Mouse (Mus musculus): Measurements from ENCODE around the gene Dock1. TPM values are rescaled to one million over a fixed set of nuclear protein-coding genes. Genes with fewer than 3 reads are reported as not detected.

Gene Dock1
- 24.3 and 37.4 TPM in 2 replicates for total RNA-seq (2012; rRNA removed)

DNA sequence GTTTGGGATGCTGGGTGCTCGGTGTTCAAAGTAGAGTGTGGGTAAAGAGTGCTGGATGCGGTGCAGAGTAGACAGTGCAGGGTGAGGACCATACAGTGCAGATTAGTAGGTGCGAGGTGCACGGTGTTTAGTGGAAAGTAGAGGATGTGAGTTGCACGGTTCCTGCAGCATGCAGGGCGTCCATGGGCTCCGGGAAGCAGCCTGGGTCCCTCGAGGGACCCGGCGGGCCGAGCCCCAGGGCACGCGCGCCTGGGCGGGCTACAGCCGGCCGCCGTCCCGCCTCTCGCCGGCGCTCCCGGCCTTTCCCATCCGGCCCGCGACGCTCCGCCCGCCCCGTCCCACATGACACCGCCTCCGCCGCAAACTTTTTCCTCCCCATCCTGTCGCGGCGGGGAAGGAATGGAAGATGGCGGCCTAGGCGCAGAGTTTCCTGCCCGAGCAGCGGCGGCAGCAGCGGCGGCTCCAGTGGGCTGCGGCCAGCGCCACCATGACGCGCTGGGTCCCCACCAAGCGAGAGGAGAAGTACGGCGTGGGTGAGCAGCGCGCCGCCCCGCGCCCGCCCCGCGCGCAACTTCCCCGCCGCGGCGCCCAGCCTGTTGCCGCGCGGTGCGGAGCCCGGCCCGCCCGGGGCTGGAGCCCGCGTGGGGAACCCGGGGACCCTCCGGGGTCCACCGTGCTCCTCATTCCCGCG lies at the start of gene Dock1:
Gene Dock1 (plus strand): TSS at position 343 of the 691 bp plus-strand sequence.
- TF ChIP-seq HCFC1 (IDR thresholded peaks at IDR 0.05; ENCODE audit: borderline replicate concordance, insufficient read depth, low read length) (0 out of 2 replicates have a peak, but pooled peaks have one; percentile 40), CHD2 (IDR thresholded peaks at IDR 0.05; ENCODE audit: low read depth, low read length) (no peak)

DNA sequence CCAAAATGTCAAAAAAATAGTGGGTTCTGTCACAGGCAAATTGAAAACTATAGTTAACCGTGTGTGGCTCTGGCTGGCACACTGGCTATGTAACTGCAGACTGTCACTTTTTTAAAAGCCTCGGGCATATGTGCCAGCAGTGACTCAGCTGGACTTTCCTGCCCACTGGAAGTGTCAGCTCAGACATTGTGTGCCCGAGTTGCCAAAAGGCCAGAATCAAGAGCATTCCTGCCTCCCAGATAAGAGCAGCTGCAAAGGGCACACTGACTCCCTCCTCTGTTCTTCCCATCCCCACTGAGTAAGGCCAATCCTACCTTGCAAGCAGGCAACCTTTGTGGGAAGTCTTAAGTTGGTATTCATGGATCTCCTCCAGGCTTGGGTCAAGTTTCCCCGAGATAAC lies 42.5 kb upstream of the Dock1 start:
- Histone ChIP-seq H3K9ac (ENCODE audit: insufficient read depth, low read depth, low read length, poor library complexity, severe bottlenecking) (no peak overlapping the region), H3K9me3 (ENCODE audit: control insufficient read depth, insufficient read depth, low read depth, low read length) (no peaks in the 10 kb centered on the region), H3K36me3 (ENCODE audit: control insufficient read depth, insufficient read depth, low read length, poor library complexity, severe bottlenecking) (no peaks in the 10 kb centered on the region), H3K4me3 (ENCODE audit: insufficient read depth in 1 of 2, low read depth in 1 of 2, low read length in 2 of 2, poor library complexity in 1 of 2, severe bottlenecking in 1 of 2) (no peak overlapping the region), H3K4me1 (ENCODE audit: control insufficient read depth in 2 of 2, insufficient read depth in 2 of 2, low read length in 2 of 2, poor library complexity in 1 of 2) (no peaks in the 10 kb centered on the region), H3K27ac (ENCODE audit: insufficient read depth, low read depth, low read length, poor library complexity, severe bottlenecking) (no peak overlapping the region)
- DNase-seq (ENCODE audit: low read depth, low spot score): no peak
- no peak for TF ChIP-seq HCFC1 (IDR thresholded peaks at IDR 0.05; ENCODE audit: borderline replicate concordance, insufficient read depth, low read length)
- TF ChIP-seq CHD2 (IDR thresholded peaks at IDR 0.05; ENCODE audit: low read depth, low read length): no peak
- TF ChIP-seq ZNF384 (IDR thresholded peaks at IDR 0.05; ENCODE audit: low read depth, low read length): no peak
- TF ChIP-seq ZC3H11A (IDR thresholded peaks at IDR 0.05; ENCODE audit: borderline replicate concordance, low read depth, low read length): no peak
- no peak for TF ChIP-seq MAFK (IDR thresholded peaks at IDR 0.05; ENCODE audit: insufficient read depth, low read depth, low read length)
- in situ Hi-C loops (cut with MboI; ENCODE audit: low sequenced_read_pairs in 2 of 2, unreplicated experiment in 2 of 2): no loop called here

More for the DNA sequence above, at the start of gene Dock1:
- DNase-seq (ENCODE audit: low read depth, low spot score): peak; percentile 47
- Histone ChIP-seq H3K9me3 (ENCODE audit: control insufficient read depth, insufficient read depth, low read depth, low read length) (no peaks in the 10 kb centered on the region), H3K36me3 (ENCODE audit: control insufficient read depth, insufficient read depth, low read length, poor library complexity, severe bottlenecking) (no peaks in the 10 kb centered on the region), H3K4me1 (ENCODE audit: control insufficient read depth in 2 of 2, insufficient read depth in 2 of 2, low read length in 2 of 2, poor library complexity in 1 of 2) (peaks cover 0 to 11% of the 10 kb centered on the region in 2 experiments; a peak in 3 of 4 replicates), H3K27ac (ENCODE audit: insufficient read depth, low read depth, low read length, poor library complexity, severe bottlenecking) (peak within 1 kb of the TSS; percentile 0; the same call in 1 of the 2 replicates), H3K9ac (ENCODE audit: insufficient read depth, low read depth, low read length, poor library complexity, severe bottlenecking) (peak within 1 kb of the TSS; percentile 91), H3K4me3 (ENCODE audit: insufficient read depth in 1 of 2, low read depth in 1 of 2, low read length in 2 of 2, poor library complexity in 1 of 2, severe bottlenecking in 1 of 2) (peak within 1 kb of the TSS; percentile 87 to 93)
- in situ Hi-C loops (cut with MboI; ENCODE audit: low sequenced_read_pairs in 2 of 2, unreplicated experiment in 2 of 2): no loop called here

DNA sequence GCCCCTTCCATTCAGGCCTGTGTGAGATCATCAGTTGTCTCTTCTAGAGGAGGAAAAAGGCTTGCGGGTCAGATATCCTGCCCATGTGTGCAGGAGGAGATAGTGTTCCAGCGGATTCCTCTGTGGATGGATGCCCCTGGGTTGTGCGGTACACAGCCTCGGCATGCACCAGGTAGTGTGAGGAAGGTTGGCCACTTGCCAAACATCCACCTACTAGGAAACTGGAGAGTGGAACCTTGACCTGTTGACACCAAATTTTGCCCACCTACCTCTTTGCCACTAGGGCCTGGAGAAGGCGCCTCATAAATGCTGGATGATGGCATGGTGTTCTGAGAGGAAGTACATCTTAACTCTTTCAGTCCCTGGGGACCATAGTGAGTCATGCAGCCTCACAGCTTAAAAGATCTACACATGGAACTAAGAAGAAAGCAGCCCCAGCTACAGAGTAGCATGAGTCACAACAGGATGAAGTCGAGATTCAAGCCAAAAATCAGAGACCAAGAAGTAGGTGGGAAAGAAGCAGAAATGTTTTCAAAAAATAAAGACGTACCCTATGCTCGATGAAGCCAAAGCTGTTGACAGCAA lies 20.1 kb upstream of the Dock1 start:
- DNase-seq (ENCODE audit: low read depth, low spot score): no peak
- no peaks in the 10 kb centered on the region for H3K36me3 ChIP-seq (ENCODE audit: control insufficient read depth, insufficient read depth, low read length, poor library complexity, severe bottlenecking)
- H3K9ac ChIP-seq (ENCODE audit: insufficient read depth, low read depth, low read length, poor library complexity, severe bottlenecking): no peak overlapping the region
- no peaks in the 10 kb centered on the region for H3K4me1 ChIP-seq (ENCODE audit: control insufficient read depth in 2 of 2, insufficient read depth in 2 of 2, low read length in 2 of 2, poor library complexity in 1 of 2)
- H3K4me3 ChIP-seq (ENCODE audit: insufficient read depth in 1 of 2, low read depth in 1 of 2, low read length in 2 of 2, poor library complexity in 1 of 2, severe bottlenecking in 1 of 2): no peak overlapping the region
- no peak overlapping the region for H3K27ac ChIP-seq (ENCODE audit: insufficient read depth, low read depth, low read length, poor library complexity, severe bottlenecking)
- no peaks in the 10 kb centered on the region for H3K9me3 ChIP-seq (ENCODE audit: control insufficient read depth, insufficient read depth, low read depth, low read length)
- in situ Hi-C loops (cut with MboI; ENCODE audit: low sequenced_read_pairs in 2 of 2, unreplicated experiment in 2 of 2): no loop called here
- TF ChIP-seq HCFC1 (IDR thresholded peaks at IDR 0.05; ENCODE audit: borderline replicate concordance, insufficient read depth, low read length) (no peak), MAFK (IDR thresholded peaks at IDR 0.05; ENCODE audit: insufficient read depth, low read depth, low read length) (no peak), ZC3H11A (IDR thresholded peaks at IDR 0.05; ENCODE audit: borderline replicate concordance, low read depth, low read length) (no peak), CHD2 (IDR thresholded peaks at IDR 0.05; ENCODE audit: low read depth, low read length) (no peak), ZNF384 (IDR thresholded peaks at IDR 0.05; ENCODE audit: low read depth, low read length) (no peak)

DNA sequence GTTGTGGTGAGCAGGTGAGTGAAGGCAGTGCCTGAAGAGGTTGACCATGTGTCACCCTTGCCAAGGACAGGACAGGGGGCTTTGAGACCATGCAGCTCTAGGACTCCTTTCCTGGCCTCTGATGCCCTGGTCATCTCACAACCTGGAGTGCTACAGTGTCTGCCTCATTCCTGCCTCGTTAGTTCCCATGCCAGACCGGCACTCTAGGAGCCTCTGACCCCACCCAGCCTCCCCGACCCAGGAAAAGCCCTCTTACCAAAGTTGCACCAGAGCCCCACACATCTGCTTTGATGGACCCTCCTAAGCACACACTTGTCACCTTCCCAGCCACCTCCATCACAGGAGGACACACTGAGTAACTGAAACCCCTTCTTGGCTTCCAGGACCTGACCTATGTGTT lies 19.4 kb upstream of the Dock1 start:
- H3K27ac ChIP-seq (ENCODE audit: insufficient read depth, low read depth, low read length, poor library complexity, severe bottlenecking): no peak overlapping the region
- H3K36me3 ChIP-seq (ENCODE audit: control insufficient read depth, insufficient read depth, low read length, poor library complexity, severe bottlenecking): no peaks in the 10 kb centered on the region
- DNase-seq (ENCODE audit: low read depth, low spot score): no peak
- no peak overlapping the region for H3K9ac ChIP-seq (ENCODE audit: insufficient read depth, low read depth, low read length, poor library complexity, severe bottlenecking)
- TF ChIP-seq MAFK (IDR thresholded peaks at IDR 0.05; ENCODE audit: insufficient read depth, low read depth, low read length) (no peak), ZC3H11A (IDR thresholded peaks at IDR 0.05; ENCODE audit: borderline replicate concordance, low read depth, low read length) (no peak), CHD2 (IDR thresholded peaks at IDR 0.05; ENCODE audit: low read depth, low read length) (no peak), ZNF384 (IDR thresholded peaks at IDR 0.05; ENCODE audit: low read depth, low read length) (no peak), HCFC1 (IDR thresholded peaks at IDR 0.05; ENCODE audit: borderline replicate concordance, insufficient read depth, low read length) (no peak)
- in situ Hi-C loops (cut with MboI; ENCODE audit: low sequenced_read_pairs in 2 of 2, unreplicated experiment in 2 of 2): no loop called here
- H3K4me1 ChIP-seq (ENCODE audit: control insufficient read depth in 2 of 2, insufficient read depth in 2 of 2, low read length in 2 of 2, poor library complexity in 1 of 2): no peaks in the 10 kb centered on the region
- no peaks in the 10 kb centered on the region for H3K9me3 ChIP-seq (ENCODE audit: control insufficient read depth, insufficient read depth, low read depth, low read length)
- no peak overlapping the region for H3K4me3 ChIP-seq (ENCODE audit: insufficient read depth in 1 of 2, low read depth in 1 of 2, low read length in 2 of 2, poor library complexity in 1 of 2, severe bottlenecking in 1 of 2)

Data from ES-E14 (cell line).